Mouse (Mus musculus): ENCODE results near the gene Timp2.
A peak's percentile ranks its signal among the peaks of the same experiment; 100 is the strongest.
"Not testable (repeated sequence)": the region's sequence is repeated elsewhere in the genome, so short reads cannot be mapped to it uniquely, and the experiment has no call there.

The Timp2 gene

DNA sequence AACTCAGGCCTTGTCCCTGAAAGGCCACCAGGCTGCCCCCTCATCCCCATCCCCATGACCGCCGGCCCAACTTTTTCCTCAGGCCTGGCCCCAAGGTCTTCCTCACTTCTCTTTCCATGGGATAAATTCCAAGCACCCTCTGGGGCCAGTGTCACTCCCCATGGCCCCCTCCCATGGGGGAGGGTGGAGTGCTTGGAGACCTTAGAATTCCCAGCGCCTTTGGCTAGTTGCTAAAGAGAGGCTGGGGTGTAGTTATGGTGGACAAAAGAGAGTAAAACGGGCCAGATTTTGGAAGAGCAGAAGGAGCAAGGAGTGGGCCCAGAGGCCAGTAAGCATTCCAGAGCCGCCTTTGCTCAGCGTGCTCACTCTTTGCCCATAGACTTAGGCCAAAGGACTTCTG lies at the start of gene Timp2:
Gene Timp2 (minus strand): TSS at position 101 of the 400 bp plus-strand sequence.
- ATAC-seq (ENCODE audit: low TSS enrichment): no peak

- no peak for ATAC-seq (ENCODE audit: low TSS enrichment)
These were observed 49.8 kb upstream of the Timp2 start for GRCm38 (mm10) chr11:118405311-118405710.

DNA sequence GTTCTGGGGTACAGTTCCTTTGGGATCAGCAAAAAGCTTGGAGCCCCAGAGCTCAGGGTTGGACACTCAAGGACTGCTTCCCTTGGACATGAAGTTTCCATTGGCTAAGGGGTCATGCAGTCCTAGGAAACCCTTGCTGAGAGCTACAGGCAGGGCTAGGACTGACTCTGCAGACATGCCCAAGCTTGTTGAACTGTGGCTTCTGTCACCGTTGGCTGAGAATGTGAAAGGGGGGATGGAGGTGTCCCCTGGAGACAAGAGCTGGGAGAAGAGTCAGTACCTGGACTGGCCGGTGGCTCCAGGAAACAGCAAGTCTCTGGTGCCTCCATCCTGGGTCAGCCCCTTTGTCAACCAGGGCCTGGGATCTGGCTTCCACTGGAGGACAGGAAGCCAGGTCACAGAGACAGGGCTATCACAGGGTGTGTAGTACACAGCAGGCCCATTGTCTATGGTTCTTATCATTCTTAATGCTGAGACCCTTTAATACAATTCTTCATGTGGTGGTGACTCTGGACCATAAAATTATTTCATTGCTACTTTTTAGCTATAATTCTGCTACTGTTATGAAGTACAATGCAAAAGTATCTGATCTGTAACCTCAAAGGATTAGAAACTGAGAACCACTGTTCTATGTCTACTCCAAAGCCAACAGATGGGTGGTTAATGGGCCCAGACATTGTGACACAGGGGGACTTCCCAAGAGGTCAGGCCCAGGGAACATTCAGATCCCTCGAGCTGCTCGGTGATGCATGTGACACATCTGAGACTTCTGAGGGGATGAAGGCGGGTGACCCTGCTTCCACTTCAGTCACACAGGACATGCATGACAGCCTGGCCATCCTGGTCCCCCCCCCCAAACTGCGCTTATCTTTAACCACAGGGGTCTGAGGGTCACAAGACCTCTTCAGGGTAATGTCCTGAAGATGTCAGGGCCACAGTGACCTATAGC lies 48.7 kb upstream of the Timp2 start:
- no peak for ATAC-seq (ENCODE audit: low TSS enrichment)

DNA sequence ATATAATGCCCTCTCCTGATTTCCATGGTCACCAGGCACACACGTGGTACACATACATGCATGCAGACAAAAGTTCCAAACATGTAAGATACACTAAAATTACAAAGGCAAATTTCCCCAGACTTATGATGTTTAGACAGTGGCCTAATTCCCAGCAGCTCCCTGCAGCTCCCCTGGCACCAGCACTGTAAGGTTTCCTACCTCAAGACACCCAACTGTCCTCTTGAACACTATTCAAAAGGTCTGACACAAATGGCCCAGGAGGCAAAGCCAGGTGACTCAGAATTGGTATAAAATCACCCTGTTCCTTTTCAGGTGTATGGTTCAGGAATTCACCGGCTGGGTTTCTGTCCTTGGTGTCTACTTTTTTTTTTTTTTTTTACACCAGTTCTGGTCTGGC lies 47.6 kb upstream of the Timp2 start:
- ATAC-seq (ENCODE audit: low TSS enrichment): no peak

DNA sequence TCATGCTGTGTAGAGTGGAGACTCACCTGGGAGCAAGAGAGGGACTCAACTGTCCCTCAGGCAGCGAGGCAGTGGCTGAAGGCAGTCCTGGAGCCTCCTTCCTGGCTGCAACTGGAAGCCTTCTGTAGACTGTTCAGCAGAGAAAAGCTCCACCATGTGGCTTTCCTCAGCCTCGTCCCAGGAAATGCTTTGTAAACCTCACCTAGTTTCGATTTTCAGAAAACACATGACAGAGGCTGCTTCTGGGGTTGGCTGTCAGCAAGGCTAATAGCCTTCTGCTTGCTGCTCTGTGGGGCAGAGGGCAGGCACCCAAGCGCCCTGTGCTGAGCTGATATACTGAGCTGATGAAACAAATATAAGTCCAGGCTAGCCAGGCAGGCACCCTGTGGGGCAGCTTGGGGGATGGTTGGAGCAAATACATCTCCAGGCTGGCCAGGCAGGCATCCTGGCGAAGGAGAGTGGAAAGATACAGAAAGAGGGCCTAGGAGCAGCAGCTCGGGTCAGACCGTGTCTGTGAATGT lies 46.3 kb upstream of the Timp2 start, which contains the start of gene Lgals3bp:
Gene Lgals3bp (minus strand): TSS at position 333 of the 521 bp plus-strand sequence.
- peak; percentile 91 for ATAC-seq (ENCODE audit: low TSS enrichment)

DNA sequence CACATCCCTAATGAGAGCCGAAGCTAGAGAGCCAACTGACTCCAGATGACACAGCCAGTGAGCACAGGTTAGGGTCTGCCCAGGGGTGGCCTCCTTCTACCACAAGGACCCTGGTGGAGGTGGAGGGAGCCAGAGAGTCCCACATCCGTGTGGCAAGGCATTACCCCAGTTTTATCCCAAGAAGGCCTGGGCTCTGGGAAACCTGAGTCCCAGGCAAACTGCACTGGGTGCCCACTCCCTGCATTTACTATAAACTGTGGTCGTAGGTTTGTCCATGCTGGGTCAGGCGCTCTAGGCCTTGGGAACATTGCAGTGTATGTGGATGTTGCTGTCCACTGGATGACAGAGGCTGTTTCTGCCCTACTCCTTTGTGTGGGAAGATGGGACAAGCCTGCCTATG lies 45.7 kb upstream of the Timp2 start:
- no peak; the same call in 1 of the 2 replicates for ATAC-seq (ENCODE audit: low TSS enrichment)

- no peak for ATAC-seq (ENCODE audit: low TSS enrichment)
These were observed 45.0 kb upstream of the Timp2 start for GRCm38 (mm10) chr11:118400566-118400936.

- ATAC-seq (ENCODE audit: low TSS enrichment): no peak
These were observed 44.5 kb upstream of the Timp2 start for GRCm38 (mm10) chr11:118399891-118400565.

DNA sequence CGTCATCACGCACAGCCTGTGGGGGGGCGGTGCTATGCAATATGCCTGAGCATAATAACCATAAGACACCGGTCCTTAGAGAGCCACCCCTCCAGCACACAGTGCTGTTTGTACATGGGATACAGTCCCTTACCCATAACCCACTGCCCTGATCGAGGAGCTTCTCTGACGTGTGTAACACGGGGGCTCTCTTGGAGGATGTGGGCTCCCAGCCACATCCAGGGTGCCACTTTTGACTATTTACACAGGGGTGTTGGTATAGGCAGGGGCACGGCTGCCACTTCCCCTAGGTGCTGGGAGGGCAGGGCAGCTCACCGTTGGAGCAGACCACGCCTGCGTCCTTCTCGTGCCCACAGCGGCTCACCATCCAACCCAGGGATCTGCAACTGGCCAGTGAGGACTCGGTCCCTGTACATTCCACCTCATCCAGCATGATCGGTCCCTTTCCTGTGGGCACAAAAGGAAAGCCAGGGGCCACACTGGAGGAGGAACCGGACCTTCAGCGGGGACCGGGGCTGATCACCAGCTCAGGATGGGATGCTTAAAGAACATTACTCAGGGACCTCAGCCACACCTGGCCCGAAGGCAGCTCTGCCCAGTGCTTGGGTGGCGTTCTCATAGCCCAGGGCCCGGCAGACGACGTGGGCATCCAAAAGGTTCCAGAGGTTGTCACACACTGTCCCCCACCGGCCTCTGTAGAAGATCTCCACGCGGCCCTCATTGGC lies 42.4 kb upstream of the Timp2 start:
- ATAC-seq (ENCODE audit: low TSS enrichment): no peak

DNA sequence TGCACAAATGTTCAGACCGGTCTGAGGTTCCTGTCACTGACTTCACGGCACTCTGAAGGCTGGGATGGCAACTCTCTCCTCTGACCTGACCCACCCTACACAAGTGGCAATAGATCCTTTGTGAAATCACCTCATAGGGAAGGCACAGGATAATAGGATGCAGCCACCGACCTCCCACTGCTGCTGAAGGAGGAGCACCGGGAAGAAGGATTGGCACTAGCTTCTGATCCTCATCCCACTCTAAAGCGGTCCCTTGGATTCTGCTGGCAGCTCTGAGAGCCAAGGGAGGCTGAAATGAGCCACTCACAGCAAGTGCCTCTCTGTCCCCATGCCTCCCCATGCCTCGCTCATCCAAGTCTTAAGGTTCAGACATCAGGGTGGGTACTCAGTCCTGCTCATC lies 39.0 kb upstream of the Timp2 start:
- 0 out of 2 replicates have a peak, but pooled peaks have one; percentile 52 for ATAC-seq (ENCODE audit: low TSS enrichment)

DNA sequence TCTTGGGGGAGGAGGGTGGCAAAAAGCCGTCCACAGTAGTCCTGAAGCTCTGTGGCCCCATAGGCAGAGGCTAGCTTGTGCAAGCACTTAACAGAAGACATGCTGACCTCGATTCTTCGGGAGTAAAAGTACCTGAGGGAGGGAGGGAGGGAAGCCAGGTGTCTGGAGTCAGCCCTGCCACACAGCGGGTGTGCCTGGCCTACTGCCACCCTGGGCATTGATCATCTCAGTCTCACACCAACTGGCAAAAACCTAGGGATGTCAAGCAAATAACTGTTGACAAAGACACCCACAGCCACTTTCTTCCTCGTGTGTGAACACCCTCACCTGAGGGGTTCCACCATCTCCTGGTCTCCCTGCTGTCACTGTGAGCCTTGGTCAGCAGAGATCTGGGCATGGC lies 38.5 kb upstream of the Timp2 start:
- no peak for ATAC-seq (ENCODE audit: low TSS enrichment)

GRCm38 (mm10) chr11:118387816-118388215 lies 32.3 kb upstream of the Timp2 start:
- ATAC-seq (ENCODE audit: low TSS enrichment): not testable (repeated sequence)

GRCm38 (mm10) chr11:118379251-118380009 lies 23.9 kb upstream of the Timp2 start:
- ATAC-seq (ENCODE audit: low TSS enrichment): peak; percentile 82; the same call in 1 of the 2 replicates

- no peak for ATAC-seq (ENCODE audit: low TSS enrichment)
These were observed 23.1 kb upstream of the Timp2 start for GRCm38 (mm10) chr11:118378656-118379055.

GRCm38 (mm10) chr11:118376323-118376722 lies 20.8 kb upstream of the Timp2 start:
- ATAC-seq (ENCODE audit: low TSS enrichment): not testable (repeated sequence)

DNA sequence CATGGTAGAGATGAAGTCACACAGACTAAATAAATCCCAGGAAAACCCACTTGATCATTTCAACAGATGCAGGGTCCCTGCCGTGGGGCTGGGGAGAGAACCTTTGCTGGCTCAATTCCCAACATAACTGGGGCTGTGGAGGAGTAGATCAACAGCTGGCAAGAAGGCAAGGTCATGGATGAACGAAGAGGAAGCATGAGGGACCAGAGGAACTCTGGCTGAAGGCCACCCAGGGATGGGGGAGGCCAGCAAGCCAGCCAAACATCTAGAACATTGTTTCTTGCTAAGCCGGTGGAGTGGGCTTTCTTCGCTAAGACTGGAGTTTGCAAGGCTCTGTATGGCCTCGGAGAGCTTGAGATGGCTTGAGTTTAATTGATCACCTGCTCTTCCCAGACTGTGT lies 20.3 kb upstream of the Timp2 start:
- no peak for ATAC-seq (ENCODE audit: low TSS enrichment)

DNA sequence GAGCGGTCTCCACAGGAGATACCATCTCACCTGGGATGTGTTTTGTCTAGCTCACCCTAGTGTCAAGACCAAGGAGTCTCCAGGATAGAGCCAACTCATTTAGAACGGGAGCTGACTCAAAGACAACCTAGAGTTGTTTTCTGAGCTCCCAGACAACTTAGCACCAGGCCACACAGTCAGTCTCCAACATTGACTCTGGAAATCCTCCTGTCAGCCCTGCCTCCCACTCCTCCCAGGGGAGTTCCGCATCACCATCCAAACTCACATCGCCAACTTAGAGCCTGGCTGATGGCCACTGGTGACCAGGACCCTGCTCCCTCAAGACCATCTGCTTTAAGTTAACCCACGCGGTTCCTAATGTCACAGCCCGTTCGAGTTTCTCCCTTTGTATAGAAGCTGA lies 19.9 kb upstream of the Timp2 start:
- no peak for ATAC-seq (ENCODE audit: low TSS enrichment)

DNA sequence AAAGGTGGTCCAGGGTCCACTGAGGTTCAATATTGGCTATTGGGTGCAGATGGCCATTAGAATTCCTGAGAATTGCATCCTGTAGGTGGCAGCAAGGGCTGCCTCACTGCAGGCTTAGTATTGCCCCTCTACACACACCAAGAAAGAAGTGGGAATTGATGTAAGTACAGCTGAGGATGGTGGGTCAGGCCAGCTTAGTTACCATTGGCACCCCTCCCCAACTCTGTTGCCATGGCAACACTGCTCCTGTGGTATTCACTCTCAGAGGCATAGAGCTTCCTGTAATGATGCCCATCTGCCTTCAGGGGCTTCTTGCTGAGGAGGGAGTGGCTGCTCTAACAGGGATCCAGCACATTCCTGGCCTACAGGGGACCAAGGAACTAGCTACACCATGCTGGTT lies 19.5 kb upstream of the Timp2 start:
- no peak for ATAC-seq (ENCODE audit: low TSS enrichment)

GRCm38 (mm10) chr11:118374506-118374905 lies 19.0 kb upstream of the Timp2 start:
- no peak for ATAC-seq (ENCODE audit: low TSS enrichment)

DNA sequence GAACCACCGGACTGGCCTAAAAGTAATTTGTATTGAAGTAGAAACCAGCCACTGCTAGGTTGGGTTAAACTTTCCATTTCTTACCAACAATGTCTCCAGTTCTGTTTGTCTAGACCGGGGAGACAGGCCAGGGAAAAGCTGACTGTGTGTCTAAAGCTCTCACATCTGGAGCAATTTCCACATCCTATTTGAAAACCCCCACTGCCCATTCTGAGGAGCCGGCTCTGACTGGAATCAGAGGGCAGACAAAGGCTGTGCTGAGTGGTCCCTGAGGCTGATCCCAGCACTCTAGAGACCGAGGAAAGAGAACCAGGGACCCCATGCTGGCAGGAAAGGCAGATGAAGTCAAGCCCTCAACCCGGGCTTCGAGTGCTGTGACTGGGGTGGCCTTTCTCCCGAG lies 17.1 kb upstream of the Timp2 start:
- no peak for ATAC-seq (ENCODE audit: low TSS enrichment)

DNA sequence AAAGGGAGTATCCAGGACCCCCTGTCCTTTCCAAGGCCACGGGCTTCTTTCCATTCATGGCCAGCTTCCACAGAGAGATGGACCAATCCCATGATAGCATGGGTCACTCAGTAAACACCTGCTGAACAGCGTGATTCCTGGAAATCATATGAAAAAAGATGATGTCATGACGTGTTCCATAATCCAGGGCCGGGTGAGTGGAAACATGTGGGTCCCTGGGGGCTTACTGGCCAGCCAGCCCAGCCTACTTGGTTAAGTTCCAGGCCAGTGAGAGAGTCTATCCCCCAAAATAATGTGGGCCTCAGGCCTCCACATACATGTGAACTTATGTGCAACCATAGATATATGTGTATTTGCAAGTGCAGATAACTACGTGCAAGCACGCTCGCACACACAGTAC lies 16.3 kb upstream of the Timp2 start:
- no peak for ATAC-seq (ENCODE audit: low TSS enrichment)

Measured in frontal cortex, adult (tissue).